Mouse (Mus musculus): ENCODE results near the gene Galk2.

- TF ChIP-seq CTCF (IDR thresholded peaks at IDR 0.05; ENCODE audit: insufficient read depth, low read depth, low read length) (no peak), POLR2A (IDR thresholded peaks at IDR 0.05; ENCODE audit: insufficient read depth, low read depth, low read length) (no peak)
These were observed 47.6 kb upstream of the Galk2 start for GRCm38 (mm10) chr2:125811332-125811731.
